In the genomic region with DNA sequence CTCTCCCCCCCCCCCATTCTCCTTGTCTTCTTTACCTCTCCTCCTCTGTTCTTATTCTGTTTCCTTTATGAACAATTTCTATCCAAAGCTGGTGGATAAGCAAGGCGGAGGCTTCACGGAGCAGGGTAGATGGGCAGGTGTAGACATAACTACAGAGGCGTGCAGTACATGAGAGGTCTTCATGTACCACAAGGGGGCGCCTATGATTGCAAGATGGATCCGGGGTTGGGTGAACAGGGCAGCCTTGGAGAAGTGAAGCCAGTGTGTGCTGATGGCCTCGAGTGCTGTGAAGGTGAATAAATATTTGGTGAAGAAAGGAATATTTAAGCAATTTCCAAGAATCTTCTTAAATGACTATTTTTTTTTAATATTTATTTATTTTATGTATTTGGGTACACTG, we compare ENCODE assay signal across 8 mouse cellular contexts. TPM values are rescaled to one million over a fixed set of nuclear protein-coding genes. Genes with fewer than 3 reads are reported as not detected.
DNase-seq lines count a peak whose midpoint lies in the region; ATAC-seq and TF ChIP-seq lines count a peak whose summit lies in the region.

No protein-coding gene starts in this region.

- no peak overlapping the region for H3K4me3 ChIP-seq in G1E (ENCODE audit: low read depth, low read length)
- H3K4me3 ChIP-seq in forebrain, embryonic 15.5 days, result no peak overlapping the region
- no peak overlapping the region for H3K4me3 ChIP-seq in lung, adult 2 months (replicated peaks; ENCODE audit: extremely low read depth, low read depth, low read length)

- 25% methylated on average over 6 of the region's 6 CpGs for WGBS in forebrain, embryonic 15.5 days
- 12% methylated on average over 6 of the region's 6 CpGs for WGBS in lung, adult 2 months

- no peak overlapping the region for H3K9ac ChIP-seq in forebrain, embryonic 15.5 days (replicated peaks)

- peak; percentile 41 for DNase-seq in G1E (ENCODE audit: low spot score)
- DNase-seq in c-Kit-positive CD71-positive TER-119-positive erythroid progenitor cells, embryonic 14.5 days (ENCODE audit: low spot score), result peak; percentile 84
- peak; percentile 81 to 82 for DNase-seq in heart, postnatal 36 days
- DNase-seq in layer of hippocampus, adult 11-12 months (ENCODE audit: low spot score), result peak; percentile 86
- DNase-seq in lung, adult 2 months, result peak; percentile 63
- peak; percentile 72 for DNase-seq in retina, adult 2 months (ENCODE audit: low read depth, low spot score)
- peak; percentile 86 for DNase-seq in thymus, postnatal 4 days

- no peak overlapping the region for H3K4me2 ChIP-seq in forebrain, embryonic 15.5 days (replicated peaks)

- peak; percentile 57 for TF ChIP-seq CTCF in G1E (IDR thresholded peaks at IDR 0.05; ENCODE audit: low read depth, low read length)
- TF ChIP-seq CTCF in lung, adult 2 months (IDR thresholded peaks at IDR 0.05; ENCODE audit: insufficient read depth, low read length), result peak; percentile 81

- H3K27me3 ChIP-seq in G1E (ENCODE audit: insufficient read depth, low read length), result peaks cover 32% of the 10 kb centered on the region
- no peaks in the 10 kb centered on the region for H3K27me3 ChIP-seq in forebrain, embryonic 15.5 days

- TF ChIP-seq POLR2A in lung, adult 2 months (IDR thresholded peaks at IDR 0.05; ENCODE audit: borderline replicate concordance, extremely low read depth, low read depth, low read length), result no peak

- peak; percentile 34; the same call in 1 of the 2 replicates for ATAC-seq in G1E (ENCODE audit: extremely low read depth, insufficient number of reproducible peaks, low FRiP score, poor library complexity, severe bottlenecking)
- peak; percentile 72; the same call in 1 of the 2 replicates for ATAC-seq in forebrain, embryonic 15.5 days (replicated peaks)

- H3K36me3 ChIP-seq in G1E (replicated peaks), result no peaks in the 10 kb centered on the region
- H3K36me3 ChIP-seq in forebrain, embryonic 15.5 days, result no peaks in the 10 kb centered on the region

- H3K4me1 ChIP-seq in G1E (ENCODE audit: insufficient read depth, low read depth, low read length), result peaks cover 14% of the 10 kb centered on the region
- H3K4me1 ChIP-seq in forebrain, embryonic 15.5 days, result no peaks in the 10 kb centered on the region
- peaks cover 4% of the 10 kb centered on the region; the same call in 1 of the 2 replicates for H3K4me1 ChIP-seq in lung, adult 2 months (ENCODE audit: control insufficient read depth, insufficient read depth, low read length)

- intact Hi-C loops in heart, postnatal 36 days (cut with DNase I), result loop anchor here (1.0 to 2.0 kb wide), 3 partner anchors 46 to 171 kb away; no protein-coding TSS in a partner anchor

- no peak overlapping the region for H3K27ac ChIP-seq in forebrain, embryonic 15.5 days (replicated peaks)

- H3K9me3 ChIP-seq in G1E (replicated peaks), result no peaks in the 10 kb centered on the region
- no peaks in the 10 kb centered on the region for H3K9me3 ChIP-seq in forebrain, embryonic 15.5 days

RNA-seq across cellular contexts. Expression of gene Scd1, which starts 34.7 kb away (rescaled TPM):
- total RNA-seq in G1E (2014; fragmentation: Nextera tagmentation) (0.38 and 0.63 TPM in 2 replicates), G1E (2017) (5.6 and 6.4 TPM in 2 replicates)
- polyA plus RNA-seq in G1E (2012), result 6.6 TPM in 2 replicates
- polyA plus RNA-seq in forebrain, embryonic 15.5 days (2015; fragmentation: Nextera tagmentation; extraction: Ambion mirVana), result 3.5 and 4.0 TPM in 2 replicates
- 10 to 100 TPM; 25.8 to 78.5 TPM for total RNA-seq in heart, postnatal 36 days (2021)
- 3,425 and 3,454 TPM in 2 replicates for polyA plus RNA-seq in lung, adult 2 months (2012; rRNA removed)

RNA-seq across cellular contexts. Expression of gene Scd4, which starts 40.1 kb away (rescaled TPM):
- total RNA-seq in G1E (2014; fragmentation: Nextera tagmentation) (0.23 TPM in 1 of 2 replicates, not detected in the other), G1E (2017) (0.44 and 0.76 TPM in 2 replicates)
- polyA plus RNA-seq in G1E (2012), result 0.10 and 0.13 TPM in 2 replicates
- polyA plus RNA-seq in forebrain, embryonic 15.5 days (2015; fragmentation: Nextera tagmentation; extraction: Ambion mirVana), result 0.15 and 0.23 TPM in 2 replicates
- 10 to 100 TPM in 1 of 2 experiments, 1 to 10 TPM in 1; 8.2 to 15.2 TPM for total RNA-seq in heart, postnatal 36 days (2021)
- 0.46 and 0.97 TPM in 2 replicates for polyA plus RNA-seq in lung, adult 2 months (2012; rRNA removed)

Comparison
In these comparisons a context has a peak if more than half of its experiments do, and no peak if none do; other contexts are left out.
1. RNA of gene Scd1, which starts 34.7 kb away (polyA plus RNA-seq): 3,425 to 3,454 TPM in lung, adult 2 months; 6.6 TPM in G1E and 3.5 to 4.0 TPM in forebrain, embryonic 15.5 days; every median in the first group is over 100 times any median in the second.
2. Peak in every context shown above with its lines, with median percentiles within 50 percentile points of each other: DNase-seq.